In genomic region chr11:80504519-80505385, GRCm38 (mm10) we compare ENCODE assay signal across 9 mouse cellular contexts. TPM values are rescaled to one million over a fixed set of nuclear protein-coding genes. Genes with fewer than 3 reads are reported as not detected.
A peak's percentile ranks its signal among the peaks of the same experiment; 100 is the strongest.
DNase-seq lines count a peak whose midpoint lies in the region; ATAC-seq lines count a peak whose summit lies in the region.
"Had no signal": no experiment of that assay in that cellular context is flagged by ENCODE, and none has a peak within 500 bp of the region (broad histone marks: within the 10 kb centered on the region; RNA-seq: fewer than 3 reads in every experiment).

No protein-coding gene starts in this region.

- peak; percentile 55 for DNase-seq in CD4-positive helper T cell, adult 2 months (ENCODE audit: low read depth, low spot score)
- peak; percentile 31 to 40 for DNase-seq in natural killer cell, adult 2 months (ENCODE audit: low spot score in 2 of 2)
- DNase-seq in right cerebral cortex, postnatal 14 days, result no peak
- no peak for DNase-seq in ovary, postnatal 14 days (ENCODE audit: low spot score)
- DNase-seq in kidney, adult 18-20 months, result no peak
- DNase-seq in right cerebral cortex, postnatal 4 days, result no peak

- H3K4me2 ChIP-seq in embryonic facial prominence, embryonic 12.5 days (replicated peaks), result no peak overlapping the region; the same call in 1 of the 2 replicates
- H3K4me2 ChIP-seq in hindbrain, embryonic 15.5 days, result peak overlapping the region; percentile 38
- H3K4me2 ChIP-seq: kidney, embryonic 15.5 days had no signal

- no peak for ATAC-seq in embryonic facial prominence, embryonic 12.5 days (ENCODE audit: insufficient number of reproducible peaks, insufficient read depth, low FRiP score, low TSS enrichment)
- ATAC-seq in hindbrain, embryonic 15.5 days (ENCODE audit: low FRiP score, low read depth), result peak; percentile 9; the same call in 1 of the 2 replicates

- peaks cover 29% of the 10 kb centered on the region for H3K4me1 ChIP-seq in embryonic facial prominence, embryonic 12.5 days
- peaks cover 50% of the 10 kb centered on the region for H3K4me1 ChIP-seq in hindbrain, embryonic 15.5 days (replicated peaks)

- H3K4me3 ChIP-seq in embryonic facial prominence, embryonic 12.5 days, result no peak overlapping the region
- no peak overlapping the region for H3K4me3 ChIP-seq in hindbrain, embryonic 15.5 days
- H3K4me3 ChIP-seq: kidney, embryonic 15.5 days had no signal

- no peaks in the 10 kb centered on the region for H3K36me3 ChIP-seq in embryonic facial prominence, embryonic 12.5 days
- no peaks in the 10 kb centered on the region for H3K36me3 ChIP-seq in hindbrain, embryonic 15.5 days
- H3K36me3 ChIP-seq: kidney, embryonic 15.5 days had no signal

- 42% methylated on average over 6 of the region's 6 CpGs for WGBS in embryonic facial prominence, embryonic 12.5 days
- 34% methylated on average over 6 of the region's 6 CpGs for WGBS in hindbrain, embryonic 15.5 days

- H3K27me3 ChIP-seq in embryonic facial prominence, embryonic 12.5 days, result no peaks in the 10 kb centered on the region
- no peaks in the 10 kb centered on the region for H3K27me3 ChIP-seq in hindbrain, embryonic 15.5 days
- H3K27me3 ChIP-seq: kidney, embryonic 15.5 days had no signal

- no peaks in the 10 kb centered on the region for H3K9me3 ChIP-seq in embryonic facial prominence, embryonic 12.5 days
- H3K9me3 ChIP-seq in hindbrain, embryonic 15.5 days, result no peaks in the 10 kb centered on the region
- H3K9me3 ChIP-seq: kidney, embryonic 15.5 days had no signal

- H3K27ac ChIP-seq in embryonic facial prominence, embryonic 12.5 days, result peak overlapping the region; percentile 46; the same call in 1 of the 2 replicates
- H3K27ac ChIP-seq in hindbrain, embryonic 15.5 days (replicated peaks), result peak overlapping the region; percentile 98
- H3K27ac ChIP-seq: kidney, embryonic 15.5 days had no signal

- H3K9ac ChIP-seq in embryonic facial prominence, embryonic 12.5 days, result no peak overlapping the region
- H3K9ac ChIP-seq in hindbrain, embryonic 15.5 days, result peak overlapping the region; percentile 37
- H3K9ac ChIP-seq: kidney, embryonic 15.5 days had no signal

RNA-seq across cellular contexts. Expression of gene Cdk5r1, which starts 27.9 kb away (rescaled TPM):
- 9.4 TPM in 2 replicates for polyA plus RNA-seq in embryonic facial prominence, embryonic 12.5 days (2016; fragmentation: Nextera tagmentation; extraction: Ambion mirVana)
- polyA plus RNA-seq in hindbrain, embryonic 15.5 days (2015; fragmentation: Nextera tagmentation; extraction: Ambion mirVana), result 81.6 and 90.9 TPM in 2 replicates

Comparison
In these comparisons a context has a peak if more than half of its experiments do, and no peak if none do; other contexts are left out.
1. DNase-seq: peak in CD4-positive helper T cell, adult 2 months (single experiment) and natural killer cell, adult 2 months (2 of 2); none in right cerebral cortex, postnatal 14 days (single experiment), ovary, postnatal 14 days (single experiment), kidney, adult 18-20 months (single experiment) and right cerebral cortex, postnatal 4 days (single experiment).